Mouse (Mus musculus) lung, adult 2 months (tissue): ENCODE measurements around the gene Cnr2.

Experiments
- CTCF ChIP-seq: fragments of 200-500 bp; IDR thresholded peaks from 2 replicates; pipeline ENCODE4 v1.5.1; 2011; ENCODE audit warnings: mild to moderate bottlenecking, low read length, control low read depth; ENCODE audit not compliant: insufficient read depth
- POLR2A ChIP-seq: fragments of 200-500 bp; IDR thresholded peaks from 2 replicates; pipeline ENCODE4 v1.6.1; 2011; ENCODE audit warnings: low read depth, mild to moderate bottlenecking, control low read depth, low read length, borderline replicate concordance; ENCODE audit errors: extremely low read depth

DNA sequence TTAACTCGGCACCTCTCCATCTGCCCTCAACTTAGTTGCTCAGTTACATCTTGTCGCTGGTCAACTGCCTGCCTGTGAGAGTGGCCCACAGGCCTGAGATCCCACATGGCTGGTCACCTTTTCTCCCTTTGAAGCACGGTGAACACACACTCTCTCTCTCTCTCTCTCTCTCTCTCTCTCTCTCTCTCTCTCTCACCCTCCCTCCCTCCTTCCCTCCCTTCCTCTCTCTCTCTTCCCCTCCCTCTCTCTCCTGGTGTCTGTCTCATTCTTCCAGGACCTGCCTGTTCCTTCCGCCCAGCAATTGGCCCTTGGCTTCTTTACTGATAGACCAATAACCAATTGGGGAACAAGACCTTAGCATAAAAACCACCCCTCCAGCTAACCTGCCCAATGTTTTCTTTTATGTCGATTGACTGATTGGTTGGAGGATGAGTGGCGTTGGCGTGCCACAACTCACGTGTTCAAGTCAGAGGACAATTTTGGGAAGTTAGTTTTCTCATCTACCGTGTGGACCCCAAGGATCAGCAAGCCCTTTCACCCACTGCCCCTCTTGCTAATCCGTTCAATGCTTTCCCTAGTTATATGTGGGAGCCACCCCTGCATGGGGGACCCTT is 31.1 kb downstream of the Cnr2 start:
- TF ChIP-seq CTCF: no peak
- no peak for TF ChIP-seq POLR2A
